Mouse (Mus musculus): ENCODE measurements around the gene Vps25. TPM values are rescaled to one million over a fixed set of nuclear protein-coding genes. Genes with fewer than 3 reads are reported as not detected.

Gene Vps25
- total and polyA plus RNA-seq, 3 experiments = 105 to 211 (median 132) TPM

DNA sequence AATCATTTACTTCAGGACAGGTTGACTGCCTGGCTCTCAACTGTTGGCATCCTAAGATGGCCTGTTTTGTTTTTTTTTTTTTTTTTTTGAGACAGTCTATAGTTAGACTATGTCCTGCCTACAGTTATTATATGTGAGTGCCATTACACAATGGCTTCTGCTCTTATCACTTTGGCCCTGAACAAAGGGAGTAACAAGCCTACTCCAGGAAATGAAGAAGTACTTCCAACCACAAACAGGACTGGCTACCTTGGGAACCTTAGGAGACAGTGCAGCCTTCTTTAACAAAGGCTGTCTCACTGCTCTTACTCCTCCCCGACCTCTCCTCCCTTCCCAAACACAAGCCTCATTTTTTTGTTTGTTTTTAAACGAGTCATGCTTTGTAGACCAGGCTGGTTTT is 32.7 kb upstream of the Vps25 start:
- no peak for DNase-seq (ENCODE audit: extremely low read depth)
- no peaks in the 10 kb centered on the region for H3K27me3 ChIP-seq (replicated peaks)
- H3K36me3 ChIP-seq (replicated peaks in 1 of 2; ENCODE audit: control insufficient read depth in 1 of 2, insufficient read depth in 1 of 2, low read length in 1 of 2) = peaks cover 7 to 36% of the 10 kb centered on the region in 2 experiments
- dilution Hi-C loops (cut with MboI; ENCODE audit: extremely low pct_ligation_motif_present, extremely low pct_unique_long_range_greater_than_20kb, low sequenced_read_pairs) (no loop called here), in situ Hi-C loops (cut with MboI; ENCODE audit: low pct_ligation_motif_present, low pct_unique_long_range_greater_than_20kb, low sequenced_read_pairs) (no loop called here)
- no peak overlapping the region for H3K27ac ChIP-seq (ENCODE audit: insufficient read depth, low read depth)
- H3K9ac ChIP-seq (ENCODE audit: insufficient read depth, low read depth) = no peak overlapping the region
- H3K4me2 ChIP-seq (ENCODE audit: insufficient read depth, low read depth, poor library complexity, severe bottlenecking) = no peak overlapping the region
- TF ChIP-seq E2F4 (IDR thresholded peaks at IDR 0.05; ENCODE audit: insufficient replicate concordance, low read depth, low read length) (no peak), POLR2AphosphoS2 (IDR thresholded peaks at IDR 0.05; ENCODE audit: low read depth, low read length) (no peak), NRF1 (IDR thresholded peaks at IDR 0.05; ENCODE audit: low read depth, low read length) (no peak), HCFC1 (IDR thresholded peaks at IDR 0.05; ENCODE audit: low read depth, low read length) (no peak), CTCF (conservative IDR thresholded peaks at IDR 0.05 in 1 of 2, IDR thresholded peaks at IDR 0.05 in 1 of 2; ENCODE audit: low read depth in 2 of 2, low read length in 2 of 2) (no peak), CHD2 (IDR thresholded peaks at IDR 0.05; ENCODE audit: low read length) (no peak), PAX5 (IDR thresholded peaks at IDR 0.05; ENCODE audit: low read length) (no peak), MYC (IDR thresholded peaks at IDR 0.05; ENCODE audit: low read depth, low read length) (no peak), SMC3 (IDR thresholded peaks at IDR 0.05; ENCODE audit: low read depth, low read length) (no peak), UBTF (IDR thresholded peaks at IDR 0.05; ENCODE audit: low read depth, low read length) (no peak), CHD1 (IDR thresholded peaks at IDR 0.05; ENCODE audit: low read depth, low read length) (no peak), TBP (conservative IDR thresholded peaks at IDR 0.05; ENCODE audit: low read depth, low read length) (no peak), ZMIZ1 (IDR thresholded peaks at IDR 0.05; ENCODE audit: low read depth, low read length) (no peak), GABPA (IDR thresholded peaks at IDR 0.05; ENCODE audit: insufficient replicate concordance, low read depth, low read length) (no peak), MAZ (IDR thresholded peaks at IDR 0.05; ENCODE audit: low read depth, low read length) (no peak), ZNF384 (IDR thresholded peaks at IDR 0.05; ENCODE audit: low read depth, low read length) (no peak)
- H3K4me1 ChIP-seq (ENCODE audit: control insufficient read depth in 1 of 2, insufficient read depth in 2 of 2) = peaks cover 6 to 34% of the 10 kb centered on the region in 2 experiments
- no peak overlapping the region for H3K4me3 ChIP-seq (replicated peaks in 1 of 3; ENCODE audit: low read depth in 2 of 3, low read length in 2 of 3, poor library complexity in 1 of 3)
- H3K9me3 ChIP-seq (replicated peaks; ENCODE audit: low read length) = no peaks in the 10 kb centered on the region
- H3K79me2 ChIP-seq (replicated peaks; ENCODE audit: control insufficient read depth, extremely low read depth, insufficient read depth, poor library complexity, severe bottlenecking) = peaks cover 15% of the 10 kb centered on the region

DNA sequence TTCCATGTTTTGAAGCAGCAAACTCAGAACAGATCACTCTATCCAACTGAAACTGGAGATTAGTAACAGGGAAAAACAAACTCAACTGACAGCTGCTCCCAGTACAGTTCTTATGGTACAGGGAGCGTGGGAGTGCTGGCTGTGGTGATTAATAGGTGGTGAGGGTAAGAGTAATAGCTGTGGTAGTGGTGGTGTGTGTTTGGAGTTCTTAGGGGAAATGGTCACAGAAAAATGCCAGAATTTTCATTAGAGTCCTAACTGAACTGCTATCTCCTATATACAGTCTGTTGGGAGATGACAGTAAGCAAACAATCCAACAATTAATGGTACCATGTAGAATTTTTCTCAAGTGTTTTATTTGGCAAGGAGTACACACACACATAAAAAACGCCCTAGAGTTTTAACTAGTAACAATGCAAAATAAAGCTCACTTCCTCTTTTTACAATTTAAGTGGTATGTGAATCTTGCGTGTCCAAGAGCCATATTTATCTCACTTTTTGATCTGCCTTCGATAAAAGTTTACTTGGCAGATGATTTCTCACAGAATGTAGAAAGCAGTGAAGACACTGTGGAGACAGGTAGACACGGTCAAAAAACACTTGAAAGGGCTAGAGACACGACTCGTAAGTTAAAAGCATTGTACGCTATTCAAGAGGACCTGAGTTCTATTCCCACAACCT is 32.1 kb upstream of the Vps25 start:
- in situ Hi-C loops (cut with MboI; ENCODE audit: low pct_ligation_motif_present, low pct_unique_long_range_greater_than_20kb, low sequenced_read_pairs) (no loop called here), dilution Hi-C loops (cut with MboI; ENCODE audit: extremely low pct_ligation_motif_present, extremely low pct_unique_long_range_greater_than_20kb, low sequenced_read_pairs) (no loop called here)
- Histone ChIP-seq H3K27me3 (replicated peaks) (no peaks in the 10 kb centered on the region), H3K9me3 (replicated peaks; ENCODE audit: low read length) (no peaks in the 10 kb centered on the region), H3K4me1 (ENCODE audit: control insufficient read depth in 1 of 2, insufficient read depth in 2 of 2) (peaks cover 6 to 35% of the 10 kb centered on the region in 2 experiments), H3K4me2 (ENCODE audit: insufficient read depth, low read depth, poor library complexity, severe bottlenecking) (no peak overlapping the region), H3K4me3 (replicated peaks in 1 of 3; ENCODE audit: low read depth in 2 of 3, low read length in 2 of 3, poor library complexity in 1 of 3) (no peak overlapping the region), H3K27ac (ENCODE audit: insufficient read depth, low read depth) (no peak overlapping the region), H3K36me3 (replicated peaks in 1 of 2; ENCODE audit: control insufficient read depth in 1 of 2, insufficient read depth in 1 of 2, low read length in 1 of 2) (peaks cover 7 to 31% of the 10 kb centered on the region in 2 experiments), H3K9ac (ENCODE audit: insufficient read depth, low read depth) (no peak overlapping the region), H3K79me2 (replicated peaks; ENCODE audit: control insufficient read depth, extremely low read depth, insufficient read depth, poor library complexity, severe bottlenecking) (peaks cover 15% of the 10 kb centered on the region)
- no peak for TF ChIP-seq CTCF (conservative IDR thresholded peaks at IDR 0.05 in 1 of 2, IDR thresholded peaks at IDR 0.05 in 1 of 2; ENCODE audit: low read depth in 2 of 2, low read length in 2 of 2)
- TF ChIP-seq IRF4 (IDR thresholded peaks at IDR 0.05; ENCODE audit: low read depth, low read length) = 0 out of 2 replicates have a peak, but pooled peaks have one; percentile 21
- TF ChIP-seq EP300 (IDR thresholded peaks at IDR 0.05; ENCODE audit: low read length) = peak; percentile 47; the same call in 1 of the 2 replicates
- DNase-seq (ENCODE audit: extremely low read depth) = no peak

Data from CH12.LX (cell line).